Mouse (Mus musculus) stomach, postnatal 0 days (tissue): ENCODE measurements around the gene Prodh2.

Experiments
- CTCF ChIP-seq: IDR thresholded peaks from 2 replicates; pipeline ENCODE4 v1.5.1; 2016; ENCODE audit warnings: antibody characterized with exemption, low read depth, mild to moderate bottlenecking, moderate library complexity
- EP300 ChIP-seq: optimal IDR thresholded peaks from 2 replicates; pipeline ENCODE3; 2016; ENCODE audit warnings: antibody characterized with exemption

GRCm38 (mm10) chr7:30490957-30491307, 2.5 kb upstream of the Prodh2 start:
- no peak for TF ChIP-seq CTCF
- no peak for TF ChIP-seq EP300
